Mouse (Mus musculus) heart, postnatal 10 days (tissue): Measurements from ENCODE around the gene Gm5916. TPM values are rescaled to one million over a fixed set of nuclear protein-coding genes. Genes with fewer than 3 reads are reported as not detected.

Source experiments
- DNase-seq, 2 experiments: peaks; one replicate each; pipeline ENCODE4 v3.0.0; 2021
- intact Hi-C: fragments of 180-260 bp; cut with DNase I; formaldehyde crosslinking; loops from one replicate; pipeline ENCODE4 v1.15.1; 2025
- total RNA-seq, 2 experiments: library from RNA; stranded (reverse); gene quantifications; 2 replicates each; pipeline ENCODE4 v1.2.3; 2021

Gene Gm5916
- not detected for total RNA-seq

DNA sequence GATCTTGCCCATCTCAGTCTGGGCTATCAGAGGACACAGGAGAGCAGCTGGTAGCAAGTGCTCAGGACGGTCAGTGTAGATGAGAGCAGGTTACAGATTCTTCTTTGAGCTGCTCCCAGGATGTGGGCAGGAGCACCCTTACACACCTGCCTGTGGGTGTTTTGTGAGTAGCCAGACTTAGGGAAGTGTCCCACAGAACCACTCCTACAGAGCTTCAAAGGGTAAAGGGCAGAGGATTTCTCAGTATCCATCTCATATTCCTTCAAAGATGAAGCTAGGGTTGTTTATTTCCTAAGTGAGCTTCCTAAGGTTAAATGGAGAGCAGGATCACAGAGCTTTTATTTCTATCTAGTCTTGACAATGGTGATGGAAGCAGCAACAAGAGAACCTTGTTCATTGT, at the start of gene Gm5916:
Gm5916 (minus strand) TSS at position 101 of the 400 bp plus-strand sequence.
- no peak for DNase-seq
- intact Hi-C loops = no loop called here

Other genes with a start within 250 kb of the Gm5916 start
- not detected for gene 9230113P08Rik, start 220.4 kb downstream of the Gm5916 start, total RNA-seq